Mouse (Mus musculus): ENCODE data around the gene Ttc7b. TPM values are rescaled to one million over a fixed set of nuclear protein-coding genes. Genes with fewer than 3 reads are reported as not detected.
A peak's percentile ranks its signal among the peaks of the same experiment; 100 is the strongest.

Ttc7b gene
- polyA plus RNA-seq, 1 experiment from 2014 or later = 6.3 TPM

GRCm38 (mm10) chr12:100392466-100392865, 128.2 kb downstream of the Ttc7b start:
- H3K27ac ChIP-seq (ENCODE audit: low read depth, low read length) = no peak overlapping the region
- peaks cover 16% of the 10 kb centered on the region; the same call in 1 of the 2 replicates for H3K36me3 ChIP-seq (ENCODE audit: control insufficient read depth, insufficient read depth, low read length)
- no peak overlapping the region for H3K9ac ChIP-seq (ENCODE audit: low read length)
- peak; percentile 54; the same call in 1 of the 2 replicates for ATAC-seq
- no peaks in the 10 kb centered on the region for H3K9me3 ChIP-seq (replicated peaks; ENCODE audit: control insufficient read depth, low read length)
- no peak overlapping the region for H3K4me3 ChIP-seq (ENCODE audit: low read depth, low read length)
- H3K4me2 ChIP-seq (ENCODE audit: low read length) = no peak overlapping the region
- peak; percentile 51 for DNase-seq (ENCODE audit: low spot score)
- H3K4me1 ChIP-seq (ENCODE audit: control insufficient read depth, insufficient read depth, low read length) = peaks cover 9% of the 10 kb centered on the region
- H3K27me3 ChIP-seq (replicated peaks; ENCODE audit: control insufficient read depth, insufficient read depth, low read length) = no peaks in the 10 kb centered on the region
- WGBS = 37% methylated on average over 5 of the region's 5 CpGs

GRCm38 (mm10) chr12:100391890-100392289, 128.7 kb downstream of the Ttc7b start:
- no peaks in the 10 kb centered on the region for H3K27me3 ChIP-seq (replicated peaks; ENCODE audit: control insufficient read depth, insufficient read depth, low read length)
- H3K27ac ChIP-seq (ENCODE audit: low read depth, low read length) = no peak overlapping the region
- no peak overlapping the region for H3K4me2 ChIP-seq (ENCODE audit: low read length)
- 79% methylated on average over 9 of the region's 9 CpGs for WGBS
- peaks cover 16% of the 10 kb centered on the region; the same call in 1 of the 2 replicates for H3K36me3 ChIP-seq (ENCODE audit: control insufficient read depth, insufficient read depth, low read length)
- ATAC-seq (no peak), DNase-seq (ENCODE audit: low spot score) (no peak)
- no peak overlapping the region for H3K4me3 ChIP-seq (ENCODE audit: low read depth, low read length)
- H3K4me1 ChIP-seq (ENCODE audit: control insufficient read depth, insufficient read depth, low read length) = peaks cover 8% of the 10 kb centered on the region
- no peaks in the 10 kb centered on the region for H3K9me3 ChIP-seq (replicated peaks; ENCODE audit: control insufficient read depth, low read length)
- H3K9ac ChIP-seq (ENCODE audit: low read length) = no peak overlapping the region

- Histone ChIP-seq H3K9ac (ENCODE audit: low read length) (no peak overlapping the region), H3K27me3 (replicated peaks; ENCODE audit: control insufficient read depth, insufficient read depth, low read length) (no peaks in the 10 kb centered on the region), H3K36me3 (ENCODE audit: control insufficient read depth, insufficient read depth, low read length) (peaks cover 13% of the 10 kb centered on the region), H3K27ac (ENCODE audit: low read depth, low read length) (no peak overlapping the region; the same call in 1 of the 2 replicates), H3K4me2 (ENCODE audit: low read length) (no peak overlapping the region), H3K9me3 (replicated peaks; ENCODE audit: control insufficient read depth, low read length) (no peaks in the 10 kb centered on the region), H3K4me1 (ENCODE audit: control insufficient read depth, insufficient read depth, low read length) (peaks cover 13% of the 10 kb centered on the region), H3K4me3 (ENCODE audit: low read depth, low read length) (no peak overlapping the region)
- DNase-seq (ENCODE audit: low spot score) = peak; percentile 41
- ATAC-seq = peak; percentile 64
- WGBS = 40% methylated on average over 12 of the region's 12 CpGs
Observed at GRCm38 (mm10) chr12:100389878-100390710, 130.5 kb downstream of the Ttc7b start.

- DNase-seq (ENCODE audit: low spot score) (peak; percentile 81), ATAC-seq (peak; percentile 76; the same call in 1 of the 2 replicates)
- no peaks in the 10 kb centered on the region for H3K27me3 ChIP-seq (replicated peaks; ENCODE audit: control insufficient read depth, insufficient read depth, low read length)
- H3K4me2 ChIP-seq (ENCODE audit: low read length) = no peak overlapping the region
- no peaks in the 10 kb centered on the region for H3K9me3 ChIP-seq (replicated peaks; ENCODE audit: control insufficient read depth, low read length)
- H3K27ac ChIP-seq (ENCODE audit: low read depth, low read length) = no peak overlapping the region
- H3K4me1 ChIP-seq (ENCODE audit: control insufficient read depth, insufficient read depth, low read length) = peaks cover 13% of the 10 kb centered on the region
- H3K4me3 ChIP-seq (ENCODE audit: low read depth, low read length) = no peak overlapping the region
- WGBS = 41% methylated on average over 3 of the region's 3 CpGs
- H3K36me3 ChIP-seq (ENCODE audit: control insufficient read depth, insufficient read depth, low read length) = peaks cover 28% of the 10 kb centered on the region
- H3K9ac ChIP-seq (ENCODE audit: low read length) = no peak overlapping the region
Observed at GRCm38 (mm10) chr12:100386259-100386658, 134.4 kb downstream of the Ttc7b start.

- no peaks in the 10 kb centered on the region for H3K27me3 ChIP-seq (replicated peaks; ENCODE audit: control insufficient read depth, insufficient read depth, low read length)
- ATAC-seq (no peak), DNase-seq (ENCODE audit: low spot score) (no peak)
- H3K4me2 ChIP-seq (ENCODE audit: low read length) = no peak overlapping the region
- H3K9me3 ChIP-seq (replicated peaks; ENCODE audit: control insufficient read depth, low read length) = no peaks in the 10 kb centered on the region
- peaks cover 27% of the 10 kb centered on the region for H3K36me3 ChIP-seq (ENCODE audit: control insufficient read depth, insufficient read depth, low read length)
- H3K9ac ChIP-seq (ENCODE audit: low read length) = no peak overlapping the region
- no peak overlapping the region for H3K4me3 ChIP-seq (ENCODE audit: low read depth, low read length)
- no peak overlapping the region for H3K27ac ChIP-seq (ENCODE audit: low read depth, low read length)
- H3K4me1 ChIP-seq (ENCODE audit: control insufficient read depth, insufficient read depth, low read length) = 0 out of 2 replicates have a peak, but pooled peaks cover 6% of the 10 kb centered on the region
Observed at GRCm38 (mm10) chr12:100382526-100382925, 138.1 kb downstream of the Ttc7b start.

- no peak overlapping the region for H3K9ac ChIP-seq (ENCODE audit: low read length)
- H3K4me1 ChIP-seq (ENCODE audit: control insufficient read depth, insufficient read depth, low read length) = 0 out of 2 replicates have a peak, but pooled peaks cover 6% of the 10 kb centered on the region
- H3K4me2 ChIP-seq (ENCODE audit: low read length) = no peak overlapping the region
- no peak overlapping the region for H3K27ac ChIP-seq (ENCODE audit: low read depth, low read length)
- H3K4me3 ChIP-seq (ENCODE audit: low read depth, low read length) = no peak overlapping the region
- H3K9me3 ChIP-seq (replicated peaks; ENCODE audit: control insufficient read depth, low read length) = no peaks in the 10 kb centered on the region
- no peak for DNase-seq (ENCODE audit: low spot score)
- ATAC-seq = no peak
- H3K36me3 ChIP-seq (ENCODE audit: control insufficient read depth, insufficient read depth, low read length) = peaks cover 27% of the 10 kb centered on the region
- 94% methylated on average over 6 of the region's 6 CpGs for WGBS
- H3K27me3 ChIP-seq (replicated peaks; ENCODE audit: control insufficient read depth, insufficient read depth, low read length) = no peaks in the 10 kb centered on the region
Observed at GRCm38 (mm10) chr12:100381941-100382340, 138.7 kb downstream of the Ttc7b start.

- 73% methylated on average over 14 of the region's 14 CpGs for WGBS
- H3K36me3 ChIP-seq (ENCODE audit: control insufficient read depth, insufficient read depth, low read length) = peaks cover 27% of the 10 kb centered on the region
- DNase-seq (ENCODE audit: low spot score) = no peak
Observed at GRCm38 (mm10) chr12:100380697-100381291, 139.8 kb downstream of the Ttc7b start.

GRCm38 (mm10) chr12:100379833-100380232, 140.8 kb downstream of the Ttc7b start:
- H3K9me3 ChIP-seq (replicated peaks; ENCODE audit: control insufficient read depth, low read length) = no peaks in the 10 kb centered on the region
- H3K4me3 ChIP-seq (ENCODE audit: low read depth, low read length) = no peak overlapping the region
- no peak overlapping the region for H3K27ac ChIP-seq (ENCODE audit: low read depth, low read length)
- ATAC-seq (no peak), DNase-seq (ENCODE audit: low spot score) (no peak)
- no peak overlapping the region for H3K4me2 ChIP-seq (ENCODE audit: low read length)
- 97% methylated on average over 1 of the region's 1 CpGs for WGBS
- H3K4me1 ChIP-seq (ENCODE audit: control insufficient read depth, insufficient read depth, low read length) = no peaks in the 10 kb centered on the region
- peaks cover 36% of the 10 kb centered on the region for H3K36me3 ChIP-seq (ENCODE audit: control insufficient read depth, insufficient read depth, low read length)
- no peaks in the 10 kb centered on the region for H3K27me3 ChIP-seq (replicated peaks; ENCODE audit: control insufficient read depth, insufficient read depth, low read length)
- H3K9ac ChIP-seq (ENCODE audit: low read length) = no peak overlapping the region

More at GRCm38 (mm10) chr12:100380697-100381291, 139.8 kb downstream of the Ttc7b start:
- ATAC-seq = no peak
- no peak overlapping the region for H3K4me2 ChIP-seq (ENCODE audit: low read length)
- no peaks in the 10 kb centered on the region for H3K9me3 ChIP-seq (replicated peaks; ENCODE audit: control insufficient read depth, low read length)
- H3K27ac ChIP-seq (ENCODE audit: low read depth, low read length) = no peak overlapping the region
- no peak overlapping the region for H3K4me3 ChIP-seq (ENCODE audit: low read depth, low read length)
- 0 out of 2 replicates have a peak, but pooled peaks cover 2% of the 10 kb centered on the region for H3K4me1 ChIP-seq (ENCODE audit: control insufficient read depth, insufficient read depth, low read length)
- H3K27me3 ChIP-seq (replicated peaks; ENCODE audit: control insufficient read depth, insufficient read depth, low read length) = no peaks in the 10 kb centered on the region
- no peak overlapping the region for H3K9ac ChIP-seq (ENCODE audit: low read length)

- Histone ChIP-seq H3K9me3 (replicated peaks; ENCODE audit: control insufficient read depth, low read length) (no peaks in the 10 kb centered on the region), H3K36me3 (ENCODE audit: control insufficient read depth, insufficient read depth, low read length) (peaks cover 30% of the 10 kb centered on the region), H3K9ac (ENCODE audit: low read length) (no peak overlapping the region), H3K4me1 (ENCODE audit: control insufficient read depth, insufficient read depth, low read length) (no peaks in the 10 kb centered on the region), H3K4me3 (ENCODE audit: low read depth, low read length) (no peak overlapping the region), H3K4me2 (ENCODE audit: low read length) (no peak overlapping the region), H3K27ac (ENCODE audit: low read depth, low read length) (no peak overlapping the region), H3K27me3 (replicated peaks; ENCODE audit: control insufficient read depth, insufficient read depth, low read length) (no peaks in the 10 kb centered on the region)
- ATAC-seq (no peak), DNase-seq (ENCODE audit: low spot score) (no peak)
- 51% methylated on average over 2 of the region's 2 CpGs for WGBS
Observed at GRCm38 (mm10) chr12:100378266-100378665, 142.4 kb downstream of the Ttc7b start.

Data from forebrain, embryonic 14.5 days (tissue).